Mouse (Mus musculus) intestine, embryonic 15.5 days (tissue): ENCODE results near the gene Traf5. TPM values are rescaled to one million over a fixed set of nuclear protein-coding genes. Genes with fewer than 3 reads are reported as not detected.

Source experiments
- ATAC-seq: fragments of 200-750 bp; cut with Nextera tagmentation; 2 replicates; pipeline ENCODE4 v1.8.0; 2017; ENCODE audit warnings: moderate TSS enrichment, moderate library complexity
- H3K27ac ChIP-seq: fragments of 300-500 bp; sonication (generic); 2 replicates; pipeline ENCODE4 v1.5.1; 2015; ENCODE audit warnings: mild to moderate bottlenecking, inconsistent platforms
- H3K27me3 ChIP-seq: fragments of 300-500 bp; sonication (generic); replicated peaks from 2 replicates; pipeline ENCODE4 v1.6.1; 2015; ENCODE audit warnings: inconsistent platforms
- H3K36me3 ChIP-seq: fragments of 300-500 bp; sonication (generic); 2 replicates; pipeline ENCODE4 v1.6.1; 2015; ENCODE audit warnings: inconsistent platforms
- H3K4me1 ChIP-seq: fragments of 300-500 bp; sonication (generic); replicated peaks from 2 replicates; pipeline ENCODE4 v1.6.1; 2015; ENCODE audit warnings: inconsistent platforms
- H3K4me2 ChIP-seq: fragments of 300-500 bp; sonication (generic); replicated peaks from 2 replicates; pipeline ENCODE4 v1.6.1; 2015; ENCODE audit warnings: mild to moderate bottlenecking, inconsistent platforms
- H3K4me3 ChIP-seq: fragments of 300-500 bp; sonication (generic); replicated peaks from 2 replicates; pipeline ENCODE4 v1.5.1; 2015; ENCODE audit warnings: inconsistent platforms
- H3K9ac ChIP-seq: fragments of 300-500 bp; sonication (generic); 2 replicates; pipeline ENCODE4 v1.6.1; 2015; ENCODE audit warnings: inconsistent platforms
- H3K9me3 ChIP-seq: fragments of 300-500 bp; sonication (generic); 2 replicates; pipeline ENCODE4 v1.6.1; 2016; ENCODE audit warnings: inconsistent platforms
- WGBS: fragments of 180-500 bp; shearing (Covaris S2); methylation state at CpG from one replicate; pipeline ENCODE4 v1.1.7; 2015; 5-methylcytosine and 5-hydroxymethylcytosine counted together
- polyA plus RNA-seq: library from polyadenylated mRNA; unstranded; fragments of >200 nt; fragmentation: Nextera tagmentation; extraction: Ambion mirVana; gene quantifications from 2 replicates; pipeline ENCODE4 v1.2.1, GENCODE M21; 2015

Traf5 gene
- polyA plus RNA-seq, 1 experiment from 2014 or later, result 19.6 TPM

DNA sequence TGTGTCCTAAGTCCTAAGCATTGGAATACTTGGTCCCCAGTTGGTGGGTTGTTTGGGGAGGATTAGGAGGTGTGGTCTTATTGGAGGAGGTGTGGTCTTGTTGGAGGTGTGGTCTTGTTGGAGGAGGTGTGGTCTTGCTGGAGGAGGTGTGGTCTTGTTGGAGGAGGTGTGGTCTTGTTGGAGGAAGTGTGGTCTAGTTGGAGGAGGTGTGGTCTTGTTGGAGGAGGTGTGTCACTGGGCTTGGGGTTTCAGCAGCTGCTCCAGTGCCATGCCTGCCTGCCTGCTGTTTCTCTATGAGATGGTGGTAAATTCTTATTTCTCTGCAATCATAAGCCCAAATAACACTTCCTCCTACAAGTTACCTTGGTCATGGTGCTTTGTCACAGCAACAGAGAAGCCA, 93.3 kb downstream of the Traf5 start:
- no peaks in the 10 kb centered on the region for H3K9me3 ChIP-seq
- no peak overlapping the region for H3K9ac ChIP-seq
- 0 out of 2 replicates have a peak, but pooled peaks have one; percentile 39 for ATAC-seq
- no peak overlapping the region for H3K4me2 ChIP-seq
- H3K4me3 ChIP-seq, result no peak overlapping the region
- no peaks in the 10 kb centered on the region for H3K4me1 ChIP-seq
- H3K27me3 ChIP-seq, result no peaks in the 10 kb centered on the region
- H3K27ac ChIP-seq, result no peak overlapping the region
- peaks cover 16% of the 10 kb centered on the region for H3K36me3 ChIP-seq

DNA sequence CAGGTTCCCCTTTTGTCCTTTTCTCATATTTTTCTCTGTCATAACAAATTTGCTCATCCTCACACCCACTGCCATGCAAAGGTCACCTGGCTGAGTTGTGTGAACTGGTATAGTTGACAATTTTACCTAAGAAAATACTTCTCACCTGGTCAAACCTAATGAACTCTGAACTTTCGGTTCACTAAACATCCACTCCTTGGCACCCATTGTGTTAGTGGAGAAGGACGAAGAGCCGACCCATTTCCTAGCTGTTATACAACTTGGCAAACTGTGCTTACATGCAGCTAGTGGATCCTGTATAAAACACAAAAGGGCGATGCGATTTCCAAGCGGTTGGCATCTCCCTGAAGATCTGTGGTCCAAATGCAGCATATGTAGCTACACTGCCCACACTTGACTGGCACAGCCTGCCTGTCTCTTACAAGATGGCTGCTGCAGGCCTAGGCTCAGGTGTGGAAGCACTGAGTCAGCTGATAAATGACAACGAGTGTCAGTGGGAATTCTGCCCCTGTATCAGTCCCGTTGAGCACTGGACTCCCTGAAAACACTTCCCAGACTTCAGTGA, 95.7 kb downstream of the Traf5 start:
- H3K9ac ChIP-seq, result no peak overlapping the region
- no peak overlapping the region for H3K4me2 ChIP-seq
- WGBS, result 85% methylated on average over 8 of the region's 8 CpGs
- ATAC-seq, result no peak
- no peaks in the 10 kb centered on the region for H3K27me3 ChIP-seq
- no peaks in the 10 kb centered on the region for H3K9me3 ChIP-seq
- H3K4me1 ChIP-seq, result peaks cover 5% of the 10 kb centered on the region; the same call in 1 of the 2 replicates
- H3K4me3 ChIP-seq, result no peak overlapping the region
- peaks cover 16% of the 10 kb centered on the region for H3K36me3 ChIP-seq
- H3K27ac ChIP-seq, result no peak overlapping the region

DNA sequence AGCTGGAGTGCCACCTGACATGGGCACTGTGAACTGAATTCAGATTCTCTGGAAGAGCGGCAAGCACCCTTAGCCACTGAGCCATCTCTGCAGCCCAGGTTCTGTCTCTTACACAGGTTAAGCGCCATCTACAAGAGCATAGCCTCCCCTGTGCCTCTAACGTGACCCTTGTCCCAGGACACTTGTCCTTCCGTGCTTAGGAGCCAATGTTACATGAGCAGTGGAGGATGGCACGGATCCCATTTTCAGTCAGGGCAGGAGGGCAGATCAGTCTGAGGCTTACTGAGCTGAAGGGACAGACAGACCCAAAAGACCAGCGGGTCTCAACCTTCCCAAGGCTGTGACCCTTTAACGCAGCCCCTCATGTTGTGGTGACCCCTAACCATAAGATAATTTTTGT, 96.4 kb downstream of the Traf5 start:
- Histone ChIP-seq H3K4me2 (no peak overlapping the region), H3K36me3 (peaks cover 16% of the 10 kb centered on the region), H3K9ac (no peak overlapping the region), H3K9me3 (no peaks in the 10 kb centered on the region), H3K4me3 (no peak overlapping the region), H3K27me3 (no peaks in the 10 kb centered on the region), H3K4me1 (peaks cover 5% of the 10 kb centered on the region; the same call in 1 of the 2 replicates), H3K27ac (no peak overlapping the region)
- ATAC-seq, result no peak
- 89% methylated on average over 7 of the region's 7 CpGs for WGBS

DNA sequence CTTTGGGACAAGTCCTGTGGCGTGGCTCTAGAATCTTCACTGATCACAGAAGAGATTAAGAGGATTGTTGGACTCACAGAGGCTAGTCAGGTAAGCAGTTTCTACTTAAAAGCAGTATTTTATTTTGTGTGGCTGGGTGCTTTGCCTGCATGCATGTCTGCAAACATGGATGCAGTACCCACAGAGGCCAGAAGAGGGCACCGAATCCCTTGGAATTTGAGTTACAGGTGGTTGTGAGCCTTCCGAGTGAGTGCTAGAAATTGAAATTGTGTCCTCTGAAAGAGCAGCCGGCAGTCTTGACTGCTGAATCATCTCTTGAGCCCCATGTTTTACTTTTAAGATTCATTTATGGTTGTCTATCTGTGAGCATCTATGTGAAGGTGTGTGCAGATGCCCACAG, 96.9 kb downstream of the Traf5 start:
- no peak overlapping the region for H3K4me2 ChIP-seq
- ATAC-seq, result no peak
- 62% methylated on average over 4 of the region's 4 CpGs for WGBS
- no peak overlapping the region for H3K4me3 ChIP-seq
- no peak overlapping the region for H3K9ac ChIP-seq
- peaks cover 16% of the 10 kb centered on the region for H3K36me3 ChIP-seq
- H3K27ac ChIP-seq, result no peak overlapping the region
- no peaks in the 10 kb centered on the region for H3K9me3 ChIP-seq
- no peaks in the 10 kb centered on the region for H3K27me3 ChIP-seq
- H3K4me1 ChIP-seq, result peaks cover 5% of the 10 kb centered on the region; the same call in 1 of the 2 replicates

DNA sequence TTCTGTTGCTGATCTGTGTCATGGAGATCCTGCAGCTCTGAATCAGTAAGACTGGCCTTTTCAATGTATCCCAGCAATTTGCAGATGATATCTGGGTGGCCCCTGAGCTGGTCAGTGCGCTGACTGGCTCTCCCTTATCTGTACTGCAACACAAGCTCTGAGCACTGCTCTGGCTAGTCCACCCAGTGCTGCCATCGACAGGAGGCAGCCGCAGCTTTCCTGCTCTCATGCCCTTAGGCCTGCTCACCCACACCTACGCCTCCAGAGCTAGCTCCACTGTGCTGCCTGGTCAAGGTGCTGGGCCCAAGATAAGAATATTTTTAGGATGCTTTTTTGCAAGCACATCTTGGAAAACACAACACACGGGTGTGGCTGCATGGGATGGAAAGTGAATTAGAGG, 97.9 kb downstream of the Traf5 start:
- H3K27ac ChIP-seq, result no peak overlapping the region
- H3K27me3 ChIP-seq, result no peaks in the 10 kb centered on the region
- no peak for ATAC-seq
- H3K4me1 ChIP-seq, result peaks cover 5% of the 10 kb centered on the region; the same call in 1 of the 2 replicates
- 71% methylated on average over 5 of the region's 5 CpGs for WGBS
- no peak overlapping the region for H3K9ac ChIP-seq
- peaks cover 12% of the 10 kb centered on the region for H3K36me3 ChIP-seq
- no peak overlapping the region for H3K4me2 ChIP-seq
- H3K4me3 ChIP-seq, result no peak overlapping the region
- H3K9me3 ChIP-seq, result no peaks in the 10 kb centered on the region

DNA sequence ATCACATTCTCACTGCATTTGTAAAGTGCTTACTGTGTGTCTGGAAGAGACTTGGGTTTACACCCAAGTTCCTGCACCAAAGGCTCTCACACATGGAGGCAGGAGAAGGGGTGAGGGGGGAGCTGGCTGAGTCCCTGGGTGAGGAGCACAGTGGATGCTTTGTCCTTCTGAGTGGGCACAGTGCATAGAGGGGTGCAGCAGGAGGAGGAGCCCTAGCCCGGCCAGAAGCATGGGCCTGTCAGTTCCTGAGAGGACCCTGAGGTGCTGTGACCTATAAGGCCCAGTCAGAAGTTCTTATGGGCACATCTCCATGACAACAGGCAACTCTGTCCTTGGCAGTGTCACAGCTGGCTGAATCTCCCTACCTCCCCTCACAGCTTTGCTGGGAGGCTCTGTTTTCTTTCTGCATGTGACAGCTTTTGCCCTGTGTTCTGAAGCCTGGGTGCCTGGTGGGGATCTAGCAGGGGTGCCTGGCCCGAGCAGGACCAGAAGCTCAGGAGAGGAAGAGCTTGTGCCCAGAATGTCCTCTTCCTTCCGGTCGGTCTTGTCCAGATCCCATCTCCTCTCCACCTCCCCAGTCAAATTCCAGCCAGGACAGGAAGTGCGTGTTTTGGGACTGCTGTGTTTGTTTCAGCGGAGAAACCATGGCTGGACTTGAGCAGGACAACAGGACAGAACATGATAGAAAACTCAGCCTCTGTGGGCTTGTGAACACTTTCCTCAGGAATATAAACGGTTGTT, 100.1 kb downstream of the Traf5 start:
- H3K9ac ChIP-seq, result no peak overlapping the region
- H3K27ac ChIP-seq, result peak overlapping the region; percentile 23
- no peak for ATAC-seq
- no peaks in the 10 kb centered on the region for H3K27me3 ChIP-seq
- WGBS, result 54% methylated on average over 7 of the region's 7 CpGs
- no peak overlapping the region for H3K4me3 ChIP-seq
- no peak overlapping the region for H3K4me2 ChIP-seq
- H3K4me1 ChIP-seq, result peaks cover 7% of the 10 kb centered on the region; the same call in 1 of the 2 replicates
- peaks cover 8% of the 10 kb centered on the region for H3K36me3 ChIP-seq
- no peaks in the 10 kb centered on the region for H3K9me3 ChIP-seq

DNA sequence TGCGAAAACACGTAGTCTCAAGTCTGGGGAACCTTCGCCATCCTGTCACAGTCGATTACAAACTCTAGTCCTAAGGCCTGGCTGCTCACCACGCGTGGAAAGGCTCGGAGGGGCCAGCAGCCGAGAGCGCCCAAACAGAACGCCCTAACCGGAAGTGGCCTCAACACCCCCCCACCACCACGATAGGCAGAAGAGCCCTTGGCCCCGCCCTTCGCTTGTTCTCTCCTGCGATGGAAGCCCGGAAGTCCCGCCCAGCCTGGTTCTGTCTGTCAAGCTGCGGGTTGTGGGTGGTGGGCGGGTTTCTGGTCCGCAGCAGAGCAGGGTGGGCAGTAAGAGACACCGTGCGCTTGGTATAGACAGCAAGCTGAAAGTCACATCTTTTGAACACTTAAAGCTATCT, 102.4 kb downstream of the Traf5 start:
- Histone ChIP-seq H3K9me3 (no peaks in the 10 kb centered on the region), H3K4me3 (peak overlapping the region; percentile 53), H3K4me2 (peak overlapping the region; percentile 59), H3K4me1 (peaks cover 8% of the 10 kb centered on the region; the same call in 1 of the 2 replicates), H3K27ac (peak overlapping the region; percentile 72), H3K9ac (peak overlapping the region; percentile 61), H3K27me3 (no peaks in the 10 kb centered on the region; the same call in 1 of the 2 replicates), H3K36me3 (no peaks in the 10 kb centered on the region)
- peak; percentile 98 for ATAC-seq
- WGBS, result under 1% methylated on average over 22 of the region's 22 CpGs

DNA sequence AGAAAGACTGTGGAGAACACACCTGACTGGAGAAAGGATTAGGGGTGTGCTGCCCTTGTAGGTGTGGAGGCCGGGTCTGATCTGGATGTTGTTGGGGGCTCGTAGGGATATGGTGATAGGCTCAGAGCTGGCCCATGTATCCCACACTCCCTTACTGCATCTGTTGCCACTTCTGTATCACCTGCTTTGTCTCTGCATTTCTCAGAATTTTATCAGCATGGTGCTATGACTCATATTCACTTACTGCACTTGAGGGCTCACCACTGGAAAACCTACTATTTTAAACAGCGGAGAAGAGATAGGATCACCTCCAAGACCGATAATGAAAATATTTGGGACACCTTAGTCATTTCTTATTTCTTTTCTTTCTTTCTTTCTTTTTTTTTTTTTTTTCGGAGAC, 103.3 kb downstream of the Traf5 start:
- Histone ChIP-seq H3K4me2 (peak overlapping the region; percentile 59), H3K4me3 (no peak overlapping the region)
- 88% methylated on average over 5 of the region's 5 CpGs for WGBS

DNA sequence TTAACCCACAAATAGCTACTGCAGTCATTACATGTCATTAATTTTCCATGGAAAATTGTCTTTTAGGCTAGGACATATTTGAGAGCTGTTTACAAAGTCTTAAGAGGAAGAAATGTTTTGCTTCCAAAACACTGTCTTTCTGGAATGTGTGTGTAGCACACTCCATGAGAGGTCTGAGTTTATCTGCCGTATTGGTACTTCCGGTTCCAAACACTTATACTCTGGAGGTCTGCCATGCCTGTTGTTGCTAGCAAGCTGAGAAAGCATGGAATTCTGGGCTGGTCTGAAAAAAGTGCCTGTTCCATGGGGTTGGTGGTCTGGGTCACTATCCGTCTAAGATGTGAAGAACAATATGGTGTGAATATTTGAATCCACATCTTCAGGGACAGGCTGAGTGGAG, 103.7 kb downstream of the Traf5 start:
- Histone ChIP-seq H3K9me3 (no peaks in the 10 kb centered on the region), H3K27ac (no peak overlapping the region), H3K9ac (no peak overlapping the region), H3K4me2 (no peak overlapping the region), H3K4me3 (no peak overlapping the region), H3K36me3 (no peaks in the 10 kb centered on the region), H3K4me1 (peaks cover 8% of the 10 kb centered on the region; the same call in 1 of the 2 replicates), H3K27me3 (no peaks in the 10 kb centered on the region; the same call in 1 of the 2 replicates)
- WGBS, result 60% methylated on average over 3 of the region's 3 CpGs
- ATAC-seq, result no peak

More for the DNA sequence above, 103.3 kb downstream of the Traf5 start:
- no peak overlapping the region for H3K27ac ChIP-seq
- 0 out of 2 replicates have a peak, but pooled peaks have one; percentile 5 for ATAC-seq
- H3K9ac ChIP-seq, result no peak overlapping the region
- no peaks in the 10 kb centered on the region for H3K9me3 ChIP-seq
- H3K4me1 ChIP-seq, result peaks cover 8% of the 10 kb centered on the region; the same call in 1 of the 2 replicates
- no peaks in the 10 kb centered on the region; the same call in 1 of the 2 replicates for H3K27me3 ChIP-seq
- H3K36me3 ChIP-seq, result no peaks in the 10 kb centered on the region

DNA sequence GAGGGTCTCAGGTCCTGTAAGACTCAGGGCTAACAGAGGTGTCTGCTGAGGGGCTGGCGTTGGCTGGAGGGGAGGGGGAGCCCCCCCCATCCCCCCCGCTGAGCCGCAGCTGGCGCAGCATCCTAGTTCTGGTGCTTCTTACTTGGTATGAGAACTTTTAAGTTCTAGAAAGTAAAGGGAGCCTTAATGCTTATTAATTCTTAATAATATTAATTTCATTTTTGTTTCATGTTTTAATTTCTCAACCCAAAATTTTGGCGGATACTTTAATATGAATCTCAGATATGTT, 104.9 kb downstream of the Traf5 start:
- no peaks in the 10 kb centered on the region for H3K9me3 ChIP-seq
- H3K4me1 ChIP-seq, result peaks cover 6% of the 10 kb centered on the region; the same call in 1 of the 2 replicates
- H3K4me2 ChIP-seq, result no peak overlapping the region
- no peak overlapping the region for H3K9ac ChIP-seq
- 53% methylated on average over 5 of the region's 5 CpGs for WGBS
- no peak overlapping the region for H3K27ac ChIP-seq
- H3K36me3 ChIP-seq, result no peaks in the 10 kb centered on the region
- no peak for ATAC-seq
- H3K27me3 ChIP-seq, result no peaks in the 10 kb centered on the region; the same call in 1 of the 2 replicates
- no peak overlapping the region for H3K4me3 ChIP-seq

DNA sequence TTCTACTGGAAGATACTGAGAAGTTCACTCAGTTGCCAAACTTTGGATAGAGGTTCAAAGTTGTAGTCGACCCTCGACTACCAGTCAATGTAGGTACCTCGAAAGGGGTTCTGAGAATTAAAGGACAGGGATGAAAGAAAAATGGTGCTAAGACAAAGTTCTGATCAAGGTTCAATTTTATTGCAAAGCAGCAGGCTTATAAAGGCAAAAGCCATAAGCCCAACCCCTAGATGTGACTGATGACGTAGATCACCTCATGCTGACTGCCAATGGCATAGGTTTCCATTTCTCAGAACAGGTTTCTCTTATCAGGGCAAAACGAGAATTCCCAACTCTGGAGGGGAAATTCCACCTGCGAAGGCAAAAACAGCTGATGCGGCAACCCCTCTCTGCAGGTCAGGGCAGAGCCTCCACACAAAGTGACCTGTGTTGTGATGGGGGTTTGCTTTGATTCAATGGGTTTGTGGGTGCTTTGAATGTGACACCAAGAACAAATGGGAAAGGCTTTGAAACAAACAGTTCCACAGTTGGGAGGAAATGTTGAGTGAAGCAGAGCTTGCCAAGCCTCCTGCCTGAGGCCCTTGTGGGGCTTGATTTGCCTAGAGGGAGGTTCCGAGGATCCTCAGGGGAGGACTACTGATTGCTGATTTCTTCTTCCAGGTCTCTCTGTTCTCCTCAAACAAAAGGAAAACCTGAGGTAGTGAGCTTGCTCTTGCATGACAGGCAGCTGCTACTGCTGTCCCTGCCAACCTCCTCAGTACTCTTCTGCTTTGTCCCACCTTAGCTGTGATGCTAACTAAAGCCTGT, 105.5 kb downstream of the Traf5 start:
- WGBS, result 68% methylated on average over 8 of the region's 8 CpGs
- no peak overlapping the region for H3K27ac ChIP-seq
- no peak for ATAC-seq

DNA sequence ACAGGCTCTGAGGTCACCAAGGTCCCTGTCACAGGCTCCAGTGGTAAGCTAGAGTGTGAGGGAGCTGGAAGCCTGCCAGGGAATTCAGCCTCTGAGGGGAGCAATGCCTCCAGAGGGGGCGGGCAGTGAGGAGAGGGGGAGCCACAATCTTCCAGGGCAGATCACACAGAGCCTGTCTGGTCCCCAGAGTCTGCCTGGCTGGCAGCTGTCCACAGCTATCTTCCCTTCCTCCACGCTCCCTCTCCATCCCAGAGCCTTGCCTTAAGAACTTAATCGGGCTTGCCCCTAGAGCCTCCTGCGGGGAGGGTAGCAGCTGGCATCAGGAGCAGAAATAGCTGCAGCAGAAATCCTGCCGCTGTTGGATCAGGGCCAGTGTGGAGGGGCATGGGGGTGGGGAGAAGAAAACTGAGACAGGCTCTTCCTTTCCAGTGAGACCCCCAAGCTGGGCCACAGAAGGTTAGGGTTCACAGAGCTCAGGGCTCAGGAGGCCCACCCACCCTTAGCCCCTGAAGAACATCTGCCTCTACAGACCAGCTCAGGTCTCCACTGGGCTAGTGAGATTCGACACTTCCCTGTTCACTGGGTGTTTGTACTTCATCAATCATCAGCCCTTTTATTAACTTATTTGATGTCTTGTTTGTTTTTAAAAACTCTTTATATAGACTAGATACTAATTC, 110.8 kb downstream of the Traf5 start:
- no peaks in the 10 kb centered on the region; the same call in 1 of the 2 replicates for H3K27me3 ChIP-seq
- H3K9ac ChIP-seq, result no peak overlapping the region
- H3K9me3 ChIP-seq, result no peaks in the 10 kb centered on the region
- H3K4me2 ChIP-seq, result no peak overlapping the region
- peak; percentile 75 for ATAC-seq
- H3K4me3 ChIP-seq, result no peak overlapping the region
- peaks cover 17% of the 10 kb centered on the region for H3K4me1 ChIP-seq
- H3K36me3 ChIP-seq, result no peaks in the 10 kb centered on the region
- WGBS, result 24% methylated on average over 6 of the region's 6 CpGs
- H3K27ac ChIP-seq, result no peak overlapping the region

More for the DNA sequence above, 105.5 kb downstream of the Traf5 start:
- Histone ChIP-seq H3K9me3 (no peaks in the 10 kb centered on the region), H3K4me2 (no peak overlapping the region), H3K4me1 (0 out of 2 replicates have a peak, but pooled peaks cover 2% of the 10 kb centered on the region), H3K36me3 (no peaks in the 10 kb centered on the region), H3K27me3 (no peaks in the 10 kb centered on the region; the same call in 1 of the 2 replicates), H3K4me3 (no peak overlapping the region), H3K9ac (no peak overlapping the region)
